Mouse (Mus musculus) C2C12 (cell line): ENCODE data around the gene Zfp52.

Experiments used
- CEBPB ChIP-seq: IDR thresholded peaks from one replicate; pipeline ENCODE4 v1.6.1; 2011; ENCODE audit warnings: low read depth, mild to moderate bottlenecking, control low read depth, moderate library complexity
- CTCF ChIP-seq: IDR thresholded peaks from one replicate; pipeline ENCODE4 v1.5.1; 2011; ENCODE audit not compliant: control insufficient read depth, insufficient read depth, insufficient read length
- MAX ChIP-seq: IDR thresholded peaks from one replicate; pipeline ENCODE4 v1.6.1; 2011; ENCODE audit warnings: mild to moderate bottlenecking, control low read depth
- MYOG ChIP-seq: IDR thresholded peaks from one replicate; pipeline ENCODE4 v1.6.1; 2011; ENCODE audit not compliant: control insufficient read depth, insufficient read length; ENCODE audit errors: extremely low read depth
- USF1 ChIP-seq: IDR thresholded peaks from one replicate; pipeline ENCODE4 v1.6.1; 2011; ENCODE audit warnings: low read depth, mild to moderate bottlenecking, control low read depth, moderate library complexity

- TF ChIP-seq CTCF = peak; percentile 33
- TF ChIP-seq MAX = no peak
- no peak for TF ChIP-seq MYOG
- TF ChIP-seq USF1 = no peak
- no peak for TF ChIP-seq CEBPB
These were observed 44.3 kb downstream of the Zfp52 start for GRCm38 (mm10) chr17:21579493-21580175.
